Mouse (Mus musculus): ENCODE data around the gene Socs2. TPM values are rescaled to one million over a fixed set of nuclear protein-coding genes. Genes with fewer than 3 reads are reported as not detected.

The Socs2 gene
- polyA plus RNA-seq, 1 experiment from 2014 or later: 30.4 TPM

DNA sequence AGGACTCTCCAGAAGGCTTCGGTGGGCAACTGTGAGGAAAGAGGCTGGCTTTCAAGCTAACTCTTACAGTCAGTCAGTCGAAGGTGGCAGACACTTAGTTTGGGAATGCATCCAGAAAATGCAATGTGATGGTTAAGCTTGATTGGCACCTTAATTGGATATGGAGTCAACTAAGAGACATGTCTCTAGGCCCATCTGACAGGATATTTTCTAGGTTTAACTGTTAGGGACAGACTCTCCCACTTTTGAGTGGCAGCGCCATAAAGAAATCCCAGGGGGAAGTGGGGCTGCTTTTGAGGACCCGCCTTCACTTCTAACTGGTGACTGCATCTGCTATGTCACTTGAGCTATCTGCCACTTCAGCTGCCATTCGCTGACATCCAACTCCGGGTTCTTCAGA lies 43.6 kb downstream of the Socs2 start:
- Histone ChIP-seq H3K27ac (replicated peaks) (no peak overlapping the region), H3K4me3 (no peak overlapping the region), H3K4me1 (no peaks in the 10 kb centered on the region), H3K36me3 (no peaks in the 10 kb centered on the region), H3K27me3 (ENCODE audit: low read depth, poor library complexity, severe bottlenecking) (no peaks in the 10 kb centered on the region), H3K9me3 (replicated peaks) (no peaks in the 10 kb centered on the region; the same call in 1 of the 2 replicates)
- WGBS: 89% methylated on average over 6 of the region's 6 CpGs
- no peak for DNase-seq (ENCODE audit: low spot score)

DNA sequence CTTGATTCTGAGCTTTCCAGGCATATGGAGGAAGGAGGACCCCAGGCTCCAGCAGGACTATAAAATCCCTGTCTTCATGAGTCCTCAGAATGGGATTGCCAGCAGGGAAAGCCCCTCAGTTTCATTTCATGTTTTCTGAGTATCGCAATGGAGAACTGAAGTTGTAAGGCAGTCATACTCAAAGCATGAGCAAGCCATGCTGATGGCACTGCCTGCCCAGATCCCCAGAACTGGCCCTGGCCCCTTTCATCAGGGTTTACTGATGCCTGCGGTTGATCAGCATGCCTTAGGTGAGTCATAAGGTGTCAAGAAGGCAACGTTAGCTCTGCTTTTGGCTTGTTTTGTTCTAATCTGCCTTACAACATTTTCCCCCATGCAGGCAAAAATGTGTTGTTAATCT lies 45.0 kb downstream of the Socs2 start:
- no peak for DNase-seq (ENCODE audit: low spot score)
- WGBS: 95% methylated on average over 3 of the region's 3 CpGs
- no peak overlapping the region for H3K4me3 ChIP-seq
- H3K36me3 ChIP-seq: no peaks in the 10 kb centered on the region
- H3K4me1 ChIP-seq: no peaks in the 10 kb centered on the region
- no peak overlapping the region for H3K27ac ChIP-seq (replicated peaks)
- H3K27me3 ChIP-seq (ENCODE audit: low read depth, poor library complexity, severe bottlenecking): no peaks in the 10 kb centered on the region
- no peaks in the 10 kb centered on the region; the same call in 1 of the 2 replicates for H3K9me3 ChIP-seq (replicated peaks)

DNA sequence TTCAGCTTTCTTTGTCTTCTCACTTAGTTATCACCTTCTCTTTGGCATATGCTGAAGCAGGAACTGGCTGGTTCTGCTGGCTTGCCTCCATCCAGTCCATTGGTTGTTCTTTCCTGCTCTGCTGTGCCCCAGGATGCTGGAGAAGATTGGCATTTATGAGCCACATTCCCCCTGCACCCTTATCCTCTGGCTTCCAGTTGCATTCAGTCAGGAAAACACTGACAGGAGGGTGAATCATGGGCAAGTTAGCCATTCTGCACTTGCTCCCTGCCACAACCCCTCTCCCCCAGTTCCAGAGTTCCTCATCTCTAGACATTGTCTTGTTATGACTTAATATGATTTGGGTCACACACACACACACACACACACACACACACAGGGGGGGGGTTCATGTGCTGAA lies 47.8 kb downstream of the Socs2 start:
- H3K36me3 ChIP-seq: no peaks in the 10 kb centered on the region
- H3K4me1 ChIP-seq: no peaks in the 10 kb centered on the region

DNA sequence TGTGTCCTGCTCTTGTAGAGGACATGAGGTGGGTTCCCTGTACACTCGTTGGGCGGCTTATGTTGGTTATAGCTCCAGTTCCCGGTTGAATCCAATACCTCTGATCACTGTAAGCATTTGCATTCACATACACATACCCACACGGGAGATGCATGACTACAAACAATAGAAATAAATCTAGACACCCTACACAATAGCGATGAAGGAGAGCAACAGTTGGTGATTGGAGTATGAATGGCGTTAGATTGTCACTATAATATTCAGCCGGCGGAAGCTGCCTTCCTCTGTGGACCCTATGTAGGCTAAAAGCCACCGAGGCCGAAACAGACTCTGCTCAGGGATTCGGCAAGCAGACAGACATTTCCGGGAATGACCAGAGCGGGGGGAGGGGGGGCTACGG lies 48.8 kb downstream of the Socs2 start:
- Histone ChIP-seq H3K9me3 (replicated peaks) (no peaks in the 10 kb centered on the region; the same call in 1 of the 2 replicates), H3K4me1 (no peaks in the 10 kb centered on the region; the same call in 1 of the 2 replicates), H3K36me3 (no peaks in the 10 kb centered on the region), H3K27me3 (ENCODE audit: low read depth, poor library complexity, severe bottlenecking) (no peaks in the 10 kb centered on the region), H3K4me3 (no peak overlapping the region), H3K27ac (replicated peaks) (no peak overlapping the region)
- WGBS: 95% methylated on average over 14 of the region's 14 CpGs
- no peak for DNase-seq (ENCODE audit: low spot score)

More for the DNA sequence above, 47.8 kb downstream of the Socs2 start:
- Histone ChIP-seq H3K4me3 (no peak overlapping the region), H3K27me3 (ENCODE audit: low read depth, poor library complexity, severe bottlenecking) (no peaks in the 10 kb centered on the region), H3K9me3 (replicated peaks) (no peaks in the 10 kb centered on the region; the same call in 1 of the 2 replicates), H3K27ac (replicated peaks) (no peak overlapping the region)
- no peak for DNase-seq (ENCODE audit: low spot score)

DNA sequence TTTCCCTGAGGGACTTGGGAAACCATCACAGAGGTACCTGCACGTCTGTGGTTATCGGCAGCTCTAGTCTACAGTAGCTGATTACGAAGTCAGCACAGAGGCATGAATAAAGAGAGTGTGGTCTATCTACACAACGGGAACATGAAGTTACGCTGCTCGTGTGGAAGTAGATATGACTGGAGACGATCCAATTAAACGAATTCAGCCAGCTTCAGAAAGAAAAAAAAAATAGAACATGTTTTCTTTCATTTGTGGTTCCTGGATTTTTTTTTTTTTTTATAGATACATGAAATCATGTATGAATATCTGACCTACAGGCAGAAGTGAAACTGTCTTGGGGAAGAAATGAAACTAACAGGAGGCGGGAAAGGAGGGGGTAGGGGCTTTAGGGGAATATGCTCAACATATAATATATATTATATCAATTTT lies 49.3 kb downstream of the Socs2 start:
- Histone ChIP-seq H3K4me1 (peaks cover under 1% of the 10 kb centered on the region), H3K36me3 (no peaks in the 10 kb centered on the region), H3K9me3 (replicated peaks) (no peaks in the 10 kb centered on the region; the same call in 1 of the 2 replicates), H3K27ac (replicated peaks) (no peak overlapping the region), H3K27me3 (ENCODE audit: low read depth, poor library complexity, severe bottlenecking) (no peaks in the 10 kb centered on the region), H3K4me3 (no peak overlapping the region)
- DNase-seq (ENCODE audit: low spot score): no peak
- WGBS: 95% methylated on average over 9 of the region's 9 CpGs

- WGBS: 83% methylated on average over 7 of the region's 7 CpGs
- Histone ChIP-seq H3K4me1 (peaks cover 5% of the 10 kb centered on the region), H3K27ac (replicated peaks) (no peak overlapping the region), H3K27me3 (ENCODE audit: low read depth, poor library complexity, severe bottlenecking) (no peaks in the 10 kb centered on the region), H3K9me3 (replicated peaks) (no peaks in the 10 kb centered on the region; the same call in 1 of the 2 replicates), H3K4me3 (no peak overlapping the region), H3K36me3 (no peaks in the 10 kb centered on the region)
- no peak for DNase-seq (ENCODE audit: low spot score)
Observed at GRCm38 (mm10) chr10:95367241-95367640, 49.7 kb downstream of the Socs2 start.

- no peak overlapping the region for H3K4me3 ChIP-seq
- H3K4me1 ChIP-seq: peaks cover 5% of the 10 kb centered on the region
- H3K36me3 ChIP-seq: no peaks in the 10 kb centered on the region
- WGBS: 58% methylated on average over 2 of the region's 2 CpGs
- no peak for DNase-seq (ENCODE audit: low spot score)
- H3K27ac ChIP-seq (replicated peaks): no peak overlapping the region
- H3K27me3 ChIP-seq (ENCODE audit: low read depth, poor library complexity, severe bottlenecking): no peaks in the 10 kb centered on the region
- H3K9me3 ChIP-seq (replicated peaks): no peaks in the 10 kb centered on the region
Observed at GRCm38 (mm10) chr10:95362326-95362725, 54.7 kb downstream of the Socs2 start.

DNA sequence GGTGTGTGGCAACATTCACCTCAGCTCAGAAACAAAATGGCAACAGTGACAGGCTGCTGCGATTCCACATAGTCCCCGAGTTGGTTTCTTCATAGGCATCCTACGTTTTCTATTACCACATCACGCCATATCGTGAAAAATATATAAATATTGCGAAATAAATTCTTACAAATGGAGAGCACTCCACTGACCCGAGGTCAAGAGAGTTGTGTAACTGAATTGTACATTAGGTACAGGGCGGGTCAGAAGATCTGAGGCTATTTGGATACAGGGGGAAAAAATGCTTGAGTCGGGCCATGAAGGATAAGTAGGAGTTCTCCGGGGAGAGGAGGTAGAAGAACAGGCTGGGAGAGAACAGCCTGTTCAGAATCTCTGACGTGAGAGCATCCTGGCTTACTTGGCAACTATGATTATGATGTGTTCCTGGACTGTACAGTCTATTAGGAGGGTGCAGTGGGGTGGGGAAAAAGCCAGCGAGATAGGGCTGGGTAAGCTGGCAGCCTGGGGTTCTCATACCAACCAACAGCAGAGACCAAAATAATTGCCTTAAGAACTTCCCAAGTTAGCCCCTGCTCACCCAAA lies 55.6 kb downstream of the Socs2 start:
- H3K36me3 ChIP-seq: no peaks in the 10 kb centered on the region
- no peaks in the 10 kb centered on the region for H3K9me3 ChIP-seq (replicated peaks)
- H3K4me3 ChIP-seq: no peak overlapping the region
- H3K4me1 ChIP-seq: peaks cover 5% of the 10 kb centered on the region
- DNase-seq (ENCODE audit: low spot score): no peak
- 89% methylated on average over 12 of the region's 12 CpGs for WGBS
- H3K27ac ChIP-seq (replicated peaks): no peak overlapping the region
- no peaks in the 10 kb centered on the region for H3K27me3 ChIP-seq (ENCODE audit: low read depth, poor library complexity, severe bottlenecking)

GRCm38 (mm10) chr10:95360048-95360447 lies 56.9 kb downstream of the Socs2 start:
- Histone ChIP-seq H3K36me3 (no peaks in the 10 kb centered on the region), H3K27me3 (ENCODE audit: low read depth, poor library complexity, severe bottlenecking) (no peaks in the 10 kb centered on the region), H3K4me1 (peaks cover 12% of the 10 kb centered on the region), H3K9me3 (replicated peaks) (no peaks in the 10 kb centered on the region), H3K4me3 (no peak overlapping the region), H3K27ac (replicated peaks) (no peak overlapping the region)
- 92% methylated on average over 5 of the region's 5 CpGs for WGBS
- no peak for DNase-seq (ENCODE audit: low spot score)

DNA sequence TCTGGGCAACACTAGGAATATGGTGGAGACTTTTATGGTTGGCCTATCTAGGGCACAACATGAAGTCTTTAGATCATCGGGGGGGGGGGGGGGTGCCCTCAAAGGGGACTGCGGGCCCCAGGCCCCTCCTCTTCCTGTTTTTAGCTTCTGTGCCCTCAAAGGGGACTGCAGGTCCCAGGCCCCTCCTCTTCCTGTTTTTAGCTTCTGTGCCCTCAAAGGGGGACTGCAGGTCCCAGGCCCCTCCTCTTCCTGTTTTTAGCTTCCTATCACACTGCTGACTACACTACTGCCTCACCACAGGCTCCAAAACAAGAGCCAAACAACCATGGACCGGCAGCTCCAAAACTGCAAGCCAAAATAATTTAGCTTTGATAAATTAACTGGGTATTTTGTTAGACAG lies 59.3 kb downstream of the Socs2 start:
- no peaks in the 10 kb centered on the region for H3K9me3 ChIP-seq (replicated peaks)
- no peaks in the 10 kb centered on the region for H3K36me3 ChIP-seq
- no peak overlapping the region for H3K27ac ChIP-seq (replicated peaks)
- peaks cover 15% of the 10 kb centered on the region for H3K4me1 ChIP-seq
- DNase-seq (ENCODE audit: low spot score): no peak
- no peaks in the 10 kb centered on the region for H3K27me3 ChIP-seq (ENCODE audit: low read depth, poor library complexity, severe bottlenecking)
- 82% methylated on average over 3 of the region's 3 CpGs for WGBS
- no peak overlapping the region for H3K4me3 ChIP-seq

- Histone ChIP-seq H3K27ac (replicated peaks) (no peak overlapping the region), H3K4me3 (no peak overlapping the region), H3K9me3 (replicated peaks) (no peaks in the 10 kb centered on the region; the same call in 1 of the 2 replicates), H3K4me1 (peaks cover 10% of the 10 kb centered on the region), H3K36me3 (no peaks in the 10 kb centered on the region), H3K27me3 (ENCODE audit: low read depth, poor library complexity, severe bottlenecking) (no peaks in the 10 kb centered on the region)
- no peak for DNase-seq (ENCODE audit: low spot score)
- WGBS: 74% methylated on average over 7 of the region's 7 CpGs
Observed at GRCm38 (mm10) chr10:95356711-95357110, 60.3 kb downstream of the Socs2 start.

GRCm38 (mm10) chr10:95355678-95356268 lies 61.2 kb downstream of the Socs2 start:
- H3K27ac ChIP-seq (replicated peaks): no peak overlapping the region
- DNase-seq (ENCODE audit: low spot score): no peak

GRCm38 (mm10) chr10:95354673-95355072 lies 62.3 kb downstream of the Socs2 start:
- DNase-seq (ENCODE audit: low spot score): no peak
- H3K36me3 ChIP-seq: no peaks in the 10 kb centered on the region
- H3K4me3 ChIP-seq: no peak overlapping the region
- H3K27ac ChIP-seq (replicated peaks): no peak overlapping the region
- no peaks in the 10 kb centered on the region; the same call in 1 of the 2 replicates for H3K9me3 ChIP-seq (replicated peaks)
- peaks cover 10% of the 10 kb centered on the region for H3K4me1 ChIP-seq
- H3K27me3 ChIP-seq (ENCODE audit: low read depth, poor library complexity, severe bottlenecking): no peaks in the 10 kb centered on the region

More at GRCm38 (mm10) chr10:95355678-95356268, 61.2 kb downstream of the Socs2 start:
- Histone ChIP-seq H3K4me3 (no peak overlapping the region), H3K36me3 (no peaks in the 10 kb centered on the region), H3K27me3 (ENCODE audit: low read depth, poor library complexity, severe bottlenecking) (no peaks in the 10 kb centered on the region), H3K4me1 (peaks cover 10% of the 10 kb centered on the region), H3K9me3 (replicated peaks) (no peaks in the 10 kb centered on the region; the same call in 1 of the 2 replicates)
- WGBS: 53% methylated on average over 6 of the region's 6 CpGs
